Mouse (Mus musculus) granulocyte monocyte progenitor cell, adult 5-6 weeks (primary cell): ENCODE measurements around the gene Lefty1. TPM values are rescaled to one million over a fixed set of nuclear protein-coding genes. Genes with fewer than 3 reads are reported as not detected.

Experiments
- total RNA-seq, 2 experiments: library from RNA; stranded (forward) in 1 of 2; stranded (reverse) in 1 of 2; fragments of 200-712, 200-1000 nt in 1 of 2; fragments of >200 nt in 1 of 2; fragmentation: Nextera tagmentation in 1 of 2; gene quantifications; 2 replicates each; pipeline ENCODE4 v1.2.3; 2014 to 2017

The Lefty1 gene
- total RNA-seq, 2 experiments from 2014 or later: not detected

Other genes with a start within 250 kb of the Lefty1 start
- not detected in 2 replicates for gene Mixl1, start 238.0 kb upstream of the Lefty1 start, total RNA-seq (2014; fragmentation: Nextera tagmentation)
- not detected in 2 replicates for gene Mixl1, start 238.0 kb upstream of the Lefty1 start, total RNA-seq (2017)
- 23.5 and 26.5 TPM in 2 replicates for gene Acbd3, start 209.0 kb upstream of the Lefty1 start, total RNA-seq (2014; fragmentation: Nextera tagmentation)
- gene Acbd3, start 209.0 kb upstream of the Lefty1 start, total RNA-seq (2017): 40.6 and 44.6 TPM in 2 replicates
- 1,208 and 1,212 TPM in 2 replicates for gene H3f3a, start 121.1 kb upstream of the Lefty1 start, total RNA-seq (2014; fragmentation: Nextera tagmentation)
- 1,574 and 1,754 TPM in 2 replicates for gene H3f3a, start 121.1 kb upstream of the Lefty1 start, total RNA-seq (2017)
- 18.0 and 23.5 TPM in 2 replicates for gene Sde2, start 83.9 kb upstream of the Lefty1 start, total RNA-seq (2014; fragmentation: Nextera tagmentation)
- 29.5 and 29.8 TPM in 2 replicates for gene Sde2, start 83.9 kb upstream of the Lefty1 start, total RNA-seq (2017)
- not detected in 2 replicates for gene Lefty2, start 41.9 kb upstream of the Lefty1 start, total RNA-seq (2014; fragmentation: Nextera tagmentation)
- gene Lefty2, start 41.9 kb upstream of the Lefty1 start, total RNA-seq (2017): not detected in 2 replicates
- 48.7 and 53.2 TPM in 2 replicates for gene Pycr2, start 30.7 kb upstream of the Lefty1 start, total RNA-seq (2014; fragmentation: Nextera tagmentation)
- gene Pycr2, start 30.7 kb upstream of the Lefty1 start, total RNA-seq (2017): 27.8 and 28.4 TPM in 2 replicates
- gene Tmem63a, start 7.3 kb downstream of the Lefty1 start, total RNA-seq (2014; fragmentation: Nextera tagmentation): 29.5 and 36.9 TPM in 2 replicates
- 14.8 and 16.1 TPM in 2 replicates for gene Tmem63a, start 7.3 kb downstream of the Lefty1 start, total RNA-seq (2017)
- gene Ephx1, start 85.9 kb downstream of the Lefty1 start, total RNA-seq (2014; fragmentation: Nextera tagmentation): not detected in 2 replicates
- gene Ephx1, start 85.9 kb downstream of the Lefty1 start, total RNA-seq (2017): 0.13 and 2.1 TPM in 2 replicates
- gene 9130409I23Rik, start 116.2 kb downstream of the Lefty1 start, total RNA-seq (2014; fragmentation: Nextera tagmentation): not detected in 2 replicates
- not detected in 2 replicates for gene 9130409I23Rik, start 116.2 kb downstream of the Lefty1 start, total RNA-seq (2017)
- gene Nvl, start 209.2 kb downstream of the Lefty1 start, total RNA-seq (2014; fragmentation: Nextera tagmentation): 43.2 and 52.6 TPM in 2 replicates
- 24.9 and 26.2 TPM in 2 replicates for gene Nvl, start 209.2 kb downstream of the Lefty1 start, total RNA-seq (2017)
- gene Cnih4, start 209.7 kb downstream of the Lefty1 start, total RNA-seq (2014; fragmentation: Nextera tagmentation): 86.6 and 91.4 TPM in 2 replicates
- gene Cnih4, start 209.7 kb downstream of the Lefty1 start, total RNA-seq (2017): 99.8 and 109 TPM in 2 replicates